Mouse (Mus musculus) retina, postnatal 1 day (tissue): ENCODE data around the gene Mast1.

Source experiments
- DNase-seq: peaks from one replicate; pipeline ENCODE4 v3.0.0-alpha.2; 2012

Gene Mast1

DNA sequence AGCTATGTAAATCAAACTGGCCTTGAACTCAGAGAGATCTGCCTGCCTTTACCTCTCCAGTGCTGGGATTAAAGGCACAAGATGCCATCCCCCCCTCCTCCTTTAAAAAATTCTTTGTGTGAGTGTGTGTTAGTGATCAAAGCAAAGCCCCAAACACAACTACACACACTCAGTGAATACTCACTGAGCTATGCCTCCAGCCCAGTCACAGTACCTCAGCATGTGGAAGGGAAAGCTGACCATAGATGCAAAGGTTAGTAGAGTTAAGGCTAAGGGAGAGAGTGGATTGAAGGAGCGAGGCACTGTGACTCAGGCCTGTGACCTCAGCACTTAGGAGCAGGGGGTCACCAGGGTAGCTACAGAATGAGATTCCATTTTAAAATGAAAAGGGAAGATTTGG is 35.9 kb upstream of the Mast1 start:
- DNase-seq, result no peak

DNA sequence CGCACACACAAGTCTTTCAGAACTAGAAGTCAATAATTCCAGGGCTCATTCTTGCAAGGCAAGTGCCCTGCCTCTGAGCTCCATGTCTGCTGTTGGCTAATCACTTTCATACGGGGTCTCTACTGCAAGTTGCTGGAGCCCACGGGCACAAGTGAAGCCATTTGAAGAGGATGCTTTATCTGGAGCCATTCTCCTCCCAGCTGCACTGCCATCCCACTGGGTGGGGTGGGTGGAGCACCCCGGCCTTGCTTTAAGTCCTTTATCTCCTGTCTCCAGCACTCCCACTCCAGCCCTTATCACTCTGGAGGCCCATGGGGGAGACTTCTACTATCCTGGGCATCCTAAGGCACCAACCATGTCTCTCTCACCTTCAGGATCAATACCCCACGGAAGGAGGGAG is 33.8 kb upstream of the Mast1 start:
- no peak for DNase-seq

DNA sequence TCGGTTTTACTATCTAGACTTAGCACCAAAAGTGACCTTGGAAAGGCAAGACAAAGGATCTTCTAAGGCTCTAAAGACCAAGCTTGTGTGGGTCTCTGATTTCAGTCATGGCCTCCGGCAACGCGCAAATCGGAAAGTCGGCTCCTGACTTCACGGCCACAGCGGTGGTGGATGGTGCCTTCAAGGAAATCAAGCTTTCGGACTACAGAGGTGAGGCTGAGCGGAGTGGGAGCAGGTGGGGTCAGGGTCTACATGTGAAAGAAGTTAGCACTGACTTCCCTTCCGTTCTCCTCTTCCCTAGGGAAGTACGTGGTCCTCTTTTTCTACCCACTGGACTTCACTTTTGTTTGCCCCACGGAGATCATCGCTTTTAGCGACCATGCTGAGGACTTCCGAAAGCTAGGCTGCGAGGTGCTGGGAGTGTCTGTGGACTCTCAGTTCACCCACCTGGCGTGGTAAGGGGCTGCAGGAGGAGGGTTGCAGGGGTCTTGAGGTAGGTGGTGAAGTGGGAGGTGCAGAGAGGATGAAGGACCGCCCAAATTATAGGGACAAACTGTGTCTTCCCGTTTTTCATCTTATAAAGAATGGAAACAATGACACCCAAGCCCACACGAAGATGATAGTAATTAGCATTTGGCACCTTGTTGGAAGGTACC is 33.1 kb upstream of the Mast1 start:
- DNase-seq, result no peak

GRCm38 (mm10) chr8:84969241-84970134 is 32.3 kb upstream of the Mast1 start, which contains the start of the genes Gm49661, Prdx2 and Rnaseh2a:
Gm49661 (minus strand) TSS chr8:84969433.
Prdx2 (plus strand) TSS chr8:84969587.
Rnaseh2a (minus strand) TSS chr8:84969767.
- peak; percentile 90 for DNase-seq

GRCm38 (mm10) chr8:84968650-84969049 is 31.5 kb upstream of the Mast1 start:
- peak; percentile 6 for DNase-seq

- DNase-seq, result no peak
Observed at GRCm38 (mm10) chr8:84967532-84968304, 30.6 kb upstream of the Mast1 start.

DNA sequence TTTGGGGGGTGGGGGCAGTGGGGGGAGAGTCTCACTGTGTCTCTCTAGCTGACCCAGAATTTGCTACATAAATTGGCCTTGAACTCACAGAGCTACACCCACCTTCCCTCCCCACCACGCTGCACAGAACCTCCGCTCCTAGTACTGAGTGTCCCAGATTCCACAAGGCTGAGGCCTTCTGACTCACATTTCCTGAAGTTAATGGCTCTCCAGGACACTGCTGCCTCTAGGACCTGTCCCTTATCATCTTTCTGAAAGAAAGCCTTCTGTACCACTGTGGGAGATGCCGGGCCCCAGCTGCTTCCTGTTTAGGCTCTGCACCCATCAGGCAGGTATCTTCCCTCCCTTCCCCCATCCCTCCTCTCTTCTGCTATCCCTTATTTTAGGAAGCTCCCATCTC is 29.4 kb upstream of the Mast1 start:
- DNase-seq, result no peak

- peak; percentile 98 for DNase-seq
Observed at GRCm38 (mm10) chr8:84965731-84966291, 28.7 kb upstream of the Mast1 start.

GRCm38 (mm10) chr8:84963952-84964351 is 26.8 kb upstream of the Mast1 start:
- no peak for DNase-seq

DNA sequence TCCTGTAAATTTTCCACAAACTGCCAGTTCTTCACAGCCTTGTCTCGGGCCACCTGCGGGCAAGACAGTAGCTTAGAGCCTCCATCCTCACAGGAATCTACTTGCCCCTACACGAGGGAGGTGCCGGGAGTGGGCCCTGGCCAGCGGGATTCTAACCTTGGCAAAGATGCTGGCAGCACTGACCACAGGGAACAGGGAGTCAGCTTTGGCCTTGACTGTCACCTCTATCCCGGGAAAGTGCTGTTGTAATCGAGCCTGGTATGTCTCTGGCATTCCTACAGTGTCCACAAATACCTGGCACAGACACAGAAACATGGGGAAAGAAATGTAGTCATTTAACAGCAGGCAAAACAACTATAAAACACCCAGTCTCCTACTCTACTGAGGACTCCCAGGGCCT is 22.7 kb upstream of the Mast1 start:
- no peak for DNase-seq

GRCm38 (mm10) chr8:84956768-84957167 is 19.6 kb upstream of the Mast1 start:
- peak; percentile 88 for DNase-seq

- peak; percentile 12 for DNase-seq
Observed at GRCm38 (mm10) chr8:84952612-84953255, 15.6 kb upstream of the Mast1 start.

DNA sequence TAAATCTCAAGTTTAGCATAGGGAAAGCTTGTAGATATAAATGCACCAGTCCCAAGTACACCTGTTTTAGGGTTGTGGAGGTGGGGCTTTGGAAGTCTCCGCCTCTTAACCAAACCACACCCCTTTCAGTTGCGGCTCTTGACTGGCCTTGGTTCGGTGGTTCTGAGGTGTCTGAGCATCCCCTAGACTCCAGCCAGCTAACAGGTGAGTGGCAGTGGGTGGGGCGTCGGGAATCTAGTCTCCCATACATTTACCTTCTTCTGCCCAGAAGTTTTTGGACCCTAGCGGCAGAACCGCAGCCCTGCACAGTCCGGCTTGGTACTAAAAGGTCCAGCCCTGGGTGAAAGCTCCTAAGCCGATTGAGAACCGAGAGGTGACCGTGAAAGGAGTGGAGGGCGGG is 12.6 kb upstream of the Mast1 start:
- DNase-seq, result peak; percentile 18

GRCm38 (mm10) chr8:84947241-84947545 is 10.0 kb upstream of the Mast1 start:
- peak; percentile 70 for DNase-seq

DNA sequence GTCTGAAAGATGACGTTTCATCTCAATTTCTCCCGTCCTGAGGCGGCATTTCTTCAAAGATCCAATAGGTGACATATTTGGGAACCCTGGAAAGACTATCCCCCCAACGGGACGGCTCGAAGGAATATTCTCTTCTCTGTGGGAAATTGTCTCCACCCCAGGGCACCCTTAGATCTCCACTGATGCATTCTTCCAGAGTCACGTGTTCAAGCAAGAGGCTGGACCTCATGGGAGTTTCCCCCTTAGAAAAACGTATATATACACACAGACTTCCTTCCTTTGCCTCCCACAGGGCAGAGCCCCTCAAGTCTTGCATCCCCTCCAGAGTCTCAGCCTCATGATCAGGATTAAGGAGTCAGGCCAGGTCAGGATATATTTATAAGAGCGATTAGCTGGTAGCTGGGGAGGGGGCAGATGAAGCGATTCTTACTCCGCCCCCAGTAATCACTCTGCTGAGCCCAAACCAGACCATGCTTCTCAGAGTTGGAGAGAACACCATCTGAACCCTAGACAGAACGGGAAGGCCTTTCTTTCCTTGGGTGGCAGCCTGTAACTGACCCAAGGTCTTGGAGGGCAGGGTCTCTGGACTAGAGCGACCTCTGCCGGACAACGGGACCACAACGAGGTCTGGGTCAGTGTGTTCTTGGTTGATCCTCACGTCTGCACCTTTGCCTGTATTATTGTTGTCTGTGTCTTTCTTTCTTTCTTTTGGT is 9.5 kb upstream of the Mast1 start, which contains the start of gene Rtbdn:
TSS of gene Rtbdn (plus strand) at position 464 of the 713 bp plus-strand sequence.
- DNase-seq, result peak; percentile 70

- peak; percentile 77 for DNase-seq
Observed at GRCm38 (mm10) chr8:84945633-84946527, 8.7 kb upstream of the Mast1 start.

DNA sequence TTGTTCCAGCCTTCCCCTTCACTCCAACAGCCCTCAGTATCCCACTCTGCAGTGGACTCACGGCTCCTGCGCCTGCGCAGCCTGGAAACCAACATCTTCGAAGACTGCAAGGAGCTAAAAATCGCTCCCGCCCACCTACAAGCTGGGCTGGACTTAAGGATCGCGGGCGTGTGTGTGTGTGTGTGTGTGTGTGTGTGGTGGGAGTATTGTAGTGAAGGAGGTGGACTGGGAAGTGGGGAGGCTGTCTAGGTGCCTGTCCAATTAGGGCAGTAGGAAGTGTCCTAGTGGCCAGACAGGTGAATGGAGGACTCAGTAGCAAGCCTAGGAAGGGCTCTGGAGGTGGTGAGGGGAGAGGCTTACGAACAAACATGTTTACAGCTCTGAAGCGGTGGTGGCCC is 8.1 kb upstream of the Mast1 start:
- peak; percentile 69 for DNase-seq

DNA sequence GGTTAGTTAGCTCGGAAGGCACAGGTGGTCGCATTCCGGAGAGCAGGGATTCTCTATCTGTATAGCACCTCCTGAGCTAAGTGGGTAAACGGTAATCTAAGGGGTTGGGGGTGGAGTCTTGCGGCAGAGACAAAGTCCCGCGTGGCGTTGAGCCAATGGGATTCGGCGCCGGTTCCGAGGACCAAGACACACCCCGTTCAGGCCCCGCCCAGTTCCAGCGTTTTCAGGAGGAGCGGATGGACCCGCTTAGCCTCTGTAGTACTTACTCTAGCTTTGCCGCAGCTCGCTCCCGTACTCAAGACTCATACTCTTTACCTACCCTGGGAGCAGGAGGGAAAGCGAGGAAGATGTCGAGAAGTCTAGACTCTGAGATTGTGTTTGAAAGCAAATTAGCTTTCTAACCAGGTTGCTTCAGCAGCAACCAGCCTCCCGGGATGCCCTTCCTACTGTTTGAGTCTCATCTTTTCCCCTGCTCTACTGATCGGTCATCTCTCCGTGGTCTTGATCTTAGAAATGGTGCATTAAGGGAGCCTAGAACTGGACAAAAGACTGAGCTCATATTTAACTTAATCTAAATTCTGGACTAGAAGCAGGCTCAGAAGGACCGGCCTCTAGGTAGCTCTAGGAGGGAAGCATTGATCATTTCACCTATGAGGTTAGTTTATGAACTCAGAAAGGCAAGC is 7.5 kb upstream of the Mast1 start:
- peak; percentile 84 for DNase-seq

DNA sequence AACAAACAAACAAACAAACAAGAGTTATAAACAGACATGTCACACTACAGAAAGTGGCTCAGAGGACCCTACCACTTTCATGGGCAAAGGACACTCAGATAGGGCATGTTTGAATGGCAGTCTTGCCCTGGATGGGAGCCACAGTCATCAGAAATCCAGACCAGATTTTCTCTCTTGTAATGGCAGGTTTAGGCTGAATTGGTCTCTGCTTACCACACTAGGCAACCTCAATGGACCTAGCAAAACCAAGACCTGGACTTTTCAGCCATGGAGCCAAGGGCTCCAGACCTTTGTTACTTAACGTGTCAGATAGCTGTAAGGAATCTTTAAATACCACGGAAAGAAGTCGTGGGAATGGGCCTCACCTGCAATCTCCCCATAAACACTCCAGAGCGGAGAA is 6.5 kb upstream of the Mast1 start:
- peak; percentile 63 for DNase-seq
